Mouse (Mus musculus) hindbrain, embryonic 16.5 days (tissue): Measurements from ENCODE around the gene Dnmbp. TPM values are rescaled to one million over a fixed set of nuclear protein-coding genes. Genes with fewer than 3 reads are reported as not detected.

Experiments used
- ATAC-seq: fragments of 200-750 bp; cut with Nextera tagmentation; 2 replicates; pipeline ENCODE4 v1.8.0; 2017; ENCODE audit warnings: moderate TSS enrichment, moderate library complexity
- H3K27ac ChIP-seq: fragments of 300-500 bp; sonication (generic); 2 replicates; pipeline ENCODE4 v1.5.1; 2014; ENCODE audit warnings: low read depth, mild to moderate bottlenecking, control low read depth, low read length, moderate library complexity
- H3K27me3 ChIP-seq: fragments of 300-500 bp; sonication (generic); replicated peaks from 2 replicates; pipeline ENCODE4 v1.6.1; 2014; ENCODE audit warnings: low read length; ENCODE audit not compliant: control insufficient read depth, insufficient read depth
- H3K36me3 ChIP-seq: fragments of 300-500 bp; sonication (generic); 2 replicates; pipeline ENCODE4 v1.6.1; 2014; ENCODE audit warnings: mild to moderate bottlenecking, low read length, moderate library complexity, mixed read lengths; ENCODE audit not compliant: control insufficient read depth, insufficient read depth
- H3K4me1 ChIP-seq: fragments of 300-500 bp; sonication (generic); 2 replicates; pipeline ENCODE4 v1.6.1; 2014; ENCODE audit warnings: low read depth, low read length; ENCODE audit not compliant: control insufficient read depth, insufficient read depth
- H3K4me2 ChIP-seq: fragments of 300-500 bp; sonication (generic); 2 replicates; pipeline ENCODE4 v1.6.1; 2014; ENCODE audit warnings: mild to moderate bottlenecking, low read length, control low read depth, moderate library complexity
- H3K4me3 ChIP-seq: fragments of 300-500 bp; sonication (generic); 2 replicates; pipeline ENCODE4 v1.5.1; 2014; ENCODE audit warnings: mild to moderate bottlenecking, low read length, control low read depth, moderate library complexity
- H3K9ac ChIP-seq: fragments of 300-500 bp; sonication (generic); 2 replicates; pipeline ENCODE4 v1.6.1; 2014; ENCODE audit warnings: low read depth, mild to moderate bottlenecking, control low read depth, low read length, moderate library complexity
- H3K9me3 ChIP-seq: fragments of 300-500 bp; sonication (generic); 2 replicates; pipeline ENCODE4 v1.6.1; 2014; ENCODE audit warnings: mild to moderate bottlenecking, low read length, moderate library complexity; ENCODE audit not compliant: control insufficient read depth
- WGBS: fragments of 180-500 bp; shearing (Covaris S2); extraction: QIAGEN DNeasy Blood & Tissue Kit; methylation state at CpG from one replicate; pipeline ENCODE4 v1.1.7; 2014; 5-methylcytosine and 5-hydroxymethylcytosine counted together
- polyA plus RNA-seq: library from polyadenylated mRNA; unstranded; fragments of >200 nt; fragmentation: Nextera tagmentation; extraction: Ambion mirVana; gene quantifications from 2 replicates; pipeline ENCODE4 v1.2.1, GENCODE M21; 2015

The Dnmbp gene
- polyA plus RNA-seq, 1 experiment from 2014 or later, result 8.1 TPM

DNA sequence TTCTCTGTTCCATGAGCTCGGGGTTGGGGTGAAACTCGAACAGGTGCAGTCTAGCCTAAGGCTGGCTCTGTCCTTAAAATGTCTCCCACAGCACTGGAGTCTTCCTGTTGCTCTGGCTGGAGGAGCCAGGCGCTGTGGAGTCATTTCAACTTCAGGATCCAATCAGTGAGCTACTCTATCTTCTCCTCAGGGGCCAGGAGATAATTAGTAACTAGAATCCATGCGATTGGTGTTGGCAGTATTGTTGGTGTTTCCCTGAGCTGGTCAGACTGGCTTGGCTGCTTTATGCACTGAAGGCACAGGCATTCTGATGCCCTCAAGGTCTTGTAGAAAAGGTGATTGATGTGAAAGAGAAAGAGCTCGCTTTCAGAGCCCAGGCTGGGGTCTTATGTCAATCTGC is 49.5 kb downstream of the Dnmbp start:
- Histone ChIP-seq H3K36me3 (no peaks in the 10 kb centered on the region), H3K27ac (no peak overlapping the region), H3K4me2 (no peak overlapping the region), H3K9me3 (no peaks in the 10 kb centered on the region), H3K4me3 (no peak overlapping the region), H3K27me3 (no peaks in the 10 kb centered on the region), H3K9ac (no peak overlapping the region), H3K4me1 (no peaks in the 10 kb centered on the region)
- WGBS, result 62% methylated on average over 5 of the region's 5 CpGs
- no peak for ATAC-seq

GRCm38 (mm10) chr19:43887725-43888124 is 52.3 kb downstream of the Dnmbp start:
- no peaks in the 10 kb centered on the region for H3K9me3 ChIP-seq
- H3K27ac ChIP-seq, result no peak overlapping the region
- no peak overlapping the region for H3K4me3 ChIP-seq
- 48% methylated on average over 2 of the region's 2 CpGs for WGBS
- no peak overlapping the region for H3K4me2 ChIP-seq
- no peaks in the 10 kb centered on the region for H3K27me3 ChIP-seq
- H3K9ac ChIP-seq, result no peak overlapping the region
- no peaks in the 10 kb centered on the region for H3K36me3 ChIP-seq
- peaks cover 4% of the 10 kb centered on the region for H3K4me1 ChIP-seq
- ATAC-seq, result no peak

GRCm38 (mm10) chr19:43887242-43887641 is 52.7 kb downstream of the Dnmbp start:
- H3K27ac ChIP-seq, result no peak overlapping the region
- H3K9ac ChIP-seq, result no peak overlapping the region
- WGBS, result 87% methylated on average over 5 of the region's 5 CpGs
- H3K36me3 ChIP-seq, result no peaks in the 10 kb centered on the region
- peaks cover 4% of the 10 kb centered on the region for H3K4me1 ChIP-seq
- no peak for ATAC-seq
- no peaks in the 10 kb centered on the region for H3K9me3 ChIP-seq
- H3K4me3 ChIP-seq, result no peak overlapping the region
- H3K27me3 ChIP-seq, result no peaks in the 10 kb centered on the region
- no peak overlapping the region for H3K4me2 ChIP-seq

GRCm38 (mm10) chr19:43886371-43887099 is 53.5 kb downstream of the Dnmbp start:
- ATAC-seq, result no peak
- WGBS, result 83% methylated on average over 12 of the region's 12 CpGs
- Histone ChIP-seq H3K4me3 (no peak overlapping the region), H3K27me3 (no peaks in the 10 kb centered on the region), H3K36me3 (no peaks in the 10 kb centered on the region), H3K4me1 (peaks cover 4% of the 10 kb centered on the region), H3K27ac (no peak overlapping the region), H3K9ac (no peak overlapping the region), H3K9me3 (no peaks in the 10 kb centered on the region), H3K4me2 (no peak overlapping the region)

DNA sequence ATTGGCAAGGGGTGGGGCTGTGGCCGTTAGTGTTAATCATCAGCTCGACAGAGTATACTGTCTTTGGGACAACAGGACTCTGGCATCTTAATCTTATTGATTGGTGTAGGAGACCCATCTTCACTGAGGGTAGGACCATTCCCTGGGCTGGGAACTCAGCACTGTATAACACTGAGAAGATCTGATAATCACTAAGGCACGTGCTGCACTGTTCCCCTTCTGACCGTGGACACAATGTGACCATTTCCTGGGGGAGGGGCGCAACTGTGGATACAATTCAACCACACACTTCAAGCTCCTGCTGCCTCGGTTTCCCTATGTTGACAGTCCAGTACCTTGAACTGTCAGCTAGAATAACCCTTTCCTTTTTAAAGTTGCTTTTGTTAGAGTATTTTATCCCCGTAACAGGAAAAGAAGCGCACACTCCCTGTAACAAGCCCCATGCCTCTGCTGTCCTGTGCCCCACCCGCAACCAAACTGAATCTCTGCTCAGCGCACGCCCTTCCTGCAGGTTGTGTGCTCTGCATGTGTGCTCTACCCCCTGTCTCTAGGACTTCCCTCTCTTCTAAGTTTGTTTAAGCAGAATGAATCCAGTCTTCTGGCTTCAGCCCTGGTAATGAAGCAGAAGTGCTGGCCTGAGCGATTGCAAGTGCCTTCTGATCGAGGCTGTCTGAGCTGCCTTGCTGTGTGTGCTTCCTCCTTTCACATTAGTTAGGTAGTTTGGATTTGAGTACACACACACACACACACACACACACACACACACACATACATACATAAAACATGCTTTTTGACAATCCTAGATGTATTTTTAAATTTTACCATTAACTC is 55.1 kb downstream of the Dnmbp start:
- H3K9me3 ChIP-seq, result no peaks in the 10 kb centered on the region
- H3K4me3 ChIP-seq, result no peak overlapping the region
- H3K27me3 ChIP-seq, result no peaks in the 10 kb centered on the region
- no peak overlapping the region for H3K9ac ChIP-seq
- no peaks in the 10 kb centered on the region for H3K36me3 ChIP-seq
- no peak overlapping the region for H3K4me2 ChIP-seq
- no peak for ATAC-seq
- H3K4me1 ChIP-seq, result peaks cover 4% of the 10 kb centered on the region
- WGBS, result 73% methylated on average over 13 of the region's 13 CpGs
- no peak overlapping the region for H3K27ac ChIP-seq

DNA sequence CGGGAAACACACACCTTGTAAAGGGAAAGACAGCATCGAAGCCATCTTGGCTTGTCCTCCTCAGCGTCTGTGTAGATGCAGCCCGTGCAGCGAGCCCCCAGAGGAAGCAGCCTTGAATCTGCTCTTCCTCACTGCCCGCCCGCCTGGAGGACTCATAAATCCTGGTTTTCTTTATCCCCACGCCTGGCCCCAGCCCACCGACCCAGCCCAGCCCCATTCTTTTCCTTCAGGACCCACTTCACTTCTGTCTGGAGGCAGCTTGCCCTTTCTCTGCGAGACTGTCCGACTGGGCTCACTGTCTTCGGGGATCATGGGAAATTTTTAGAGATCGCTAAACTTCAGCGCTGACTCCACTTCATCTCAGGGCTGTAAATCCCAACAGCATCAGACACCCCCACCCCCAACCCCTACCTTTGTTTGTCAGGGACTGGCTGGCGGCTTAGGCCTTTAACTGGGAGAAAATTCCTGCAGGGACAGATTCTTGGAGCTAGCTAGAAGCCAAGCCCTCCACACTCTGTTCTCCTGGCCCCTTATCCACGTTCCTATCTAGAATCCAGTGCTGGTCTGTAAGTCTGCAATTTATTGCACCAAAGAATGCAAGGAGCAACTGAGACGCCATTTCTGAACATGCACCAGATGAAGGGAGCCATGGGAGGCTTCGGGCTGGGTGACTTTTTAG is 57.0 kb downstream of the Dnmbp start:
- H3K4me1 ChIP-seq, result peaks cover 13% of the 10 kb centered on the region
- WGBS, result 19% methylated on average over 18 of the region's 18 CpGs
- peak overlapping the region; percentile 12 for H3K9ac ChIP-seq
- H3K9me3 ChIP-seq, result no peaks in the 10 kb centered on the region
- no peaks in the 10 kb centered on the region for H3K36me3 ChIP-seq
- H3K4me2 ChIP-seq, result peak overlapping the region; percentile 42
- H3K27ac ChIP-seq, result peak overlapping the region; percentile 21
- H3K27me3 ChIP-seq, result no peaks in the 10 kb centered on the region
- peak overlapping the region; percentile 4; the same call in 1 of the 2 replicates for H3K4me3 ChIP-seq
- ATAC-seq, result no peak

DNA sequence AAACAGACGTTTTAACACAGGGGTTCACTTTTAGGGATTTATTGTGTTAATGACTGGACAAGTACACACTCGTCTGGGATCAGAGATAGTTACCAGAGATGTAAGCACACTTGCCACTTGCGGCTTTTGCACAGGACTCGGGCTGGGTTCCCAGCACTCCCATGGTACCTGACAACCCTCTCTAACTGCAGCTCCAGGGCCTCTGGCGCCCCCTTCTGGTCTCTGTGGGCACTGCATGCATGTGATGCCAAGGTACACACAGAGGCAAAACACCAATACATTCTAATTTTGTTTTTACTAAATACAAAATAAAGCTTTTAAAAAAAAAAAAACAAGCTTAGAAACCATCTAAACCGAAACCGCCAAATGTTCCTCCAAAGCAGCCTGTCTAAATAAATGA is 58.4 kb downstream of the Dnmbp start:
- no peak for ATAC-seq
- Histone ChIP-seq H3K9ac (no peak overlapping the region), H3K27ac (no peak overlapping the region), H3K36me3 (no peaks in the 10 kb centered on the region), H3K4me2 (no peak overlapping the region), H3K4me3 (no peak overlapping the region), H3K9me3 (no peaks in the 10 kb centered on the region), H3K27me3 (no peaks in the 10 kb centered on the region), H3K4me1 (peaks cover 15% of the 10 kb centered on the region)
- 89% methylated on average over 7 of the region's 7 CpGs for WGBS

DNA sequence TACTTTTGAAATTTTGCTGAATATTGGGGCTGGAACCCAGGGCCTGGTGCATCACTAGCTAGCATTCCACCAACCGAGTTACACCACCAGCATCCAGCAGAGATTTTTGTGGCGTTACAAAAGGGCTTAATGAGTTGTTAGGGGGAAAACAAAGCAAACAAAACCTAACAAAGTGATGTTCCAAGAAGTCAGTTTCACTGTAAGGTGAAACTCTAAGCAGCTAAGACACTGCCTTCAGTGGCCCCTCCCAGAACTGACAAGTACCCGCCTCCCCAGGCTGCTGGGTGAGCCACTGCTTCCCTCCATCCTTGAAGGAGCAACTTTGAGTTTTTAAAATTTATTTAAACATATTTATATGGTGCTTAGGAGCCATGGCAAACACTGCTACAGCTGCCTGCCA is 59.6 kb downstream of the Dnmbp start:
- no peaks in the 10 kb centered on the region for H3K27me3 ChIP-seq
- no peak overlapping the region for H3K4me2 ChIP-seq
- H3K36me3 ChIP-seq, result no peaks in the 10 kb centered on the region
- ATAC-seq, result no peak
- H3K4me1 ChIP-seq, result peaks cover 19% of the 10 kb centered on the region
- no peak overlapping the region for H3K9ac ChIP-seq
- no peaks in the 10 kb centered on the region for H3K9me3 ChIP-seq
- H3K27ac ChIP-seq, result no peak overlapping the region
- 15% methylated on average over 3 of the region's 3 CpGs for WGBS
- H3K4me3 ChIP-seq, result no peak overlapping the region
